Mouse (Mus musculus) midbrain, embryonic 14.5 days (tissue): ENCODE measurements around the gene Gm3618. TPM values are rescaled to one million over a fixed set of nuclear protein-coding genes. Genes with fewer than 3 reads are reported as not detected.
"Not testable (repeated sequence)": the region's sequence is repeated elsewhere in the genome, so short reads cannot be mapped to it uniquely, and the experiment has no call there.

Source experiments
- ATAC-seq: fragments of 200-750 bp; cut with Nextera tagmentation; 2 replicates; pipeline ENCODE4 v1.8.0; 2017; ENCODE audit warnings: moderate number of reproducible peaks, moderate library complexity; ENCODE audit not compliant: low FRiP score, low TSS enrichment
- DNase-seq: peaks from one replicate; pipeline ENCODE4 v3.0.0-alpha.2; 2015
- H3K27ac ChIP-seq: fragments of 300-500 bp; sonication (generic); replicated peaks from 2 replicates; pipeline ENCODE4 v1.5.1; 2014; ENCODE audit warnings: mild to moderate bottlenecking, low read depth, low read length, moderate library complexity
- H3K27me3 ChIP-seq: fragments of 300-500 bp; sonication (generic); 2 replicates; pipeline ENCODE4 v1.6.1; 2014; ENCODE audit warnings: low read length, control low read depth, mixed read lengths; ENCODE audit not compliant: control insufficient read depth, insufficient read depth
- H3K36me3 ChIP-seq: fragments of 300-500 bp; sonication (generic); 2 replicates; pipeline ENCODE4 v1.6.1; 2014; ENCODE audit warnings: low read length, control low read depth; ENCODE audit not compliant: control insufficient read depth, insufficient read depth
- H3K4me1 ChIP-seq: fragments of 300-500 bp; sonication (generic); 2 replicates; pipeline ENCODE4 v1.6.1; 2014; ENCODE audit warnings: mild to moderate bottlenecking, antibody characterized with exemption, low read length, control low read depth; ENCODE audit not compliant: control insufficient read depth, insufficient read depth
- H3K4me2 ChIP-seq: fragments of 300-500 bp; sonication (generic); 2 replicates; pipeline ENCODE4 v1.6.1; 2014; ENCODE audit warnings: mild to moderate bottlenecking, low read length, moderate library complexity
- H3K4me3 ChIP-seq: fragments of 300-500 bp; sonication (generic); replicated peaks from 2 replicates; pipeline ENCODE4 v1.5.1; 2014; ENCODE audit warnings: low read depth, low read length
- H3K9ac ChIP-seq: fragments of 300-500 bp; sonication (generic); replicated peaks from 2 replicates; pipeline ENCODE4 v1.6.1; 2014; ENCODE audit warnings: mild to moderate bottlenecking, low read length, moderate library complexity
- H3K9me3 ChIP-seq: fragments of 300-500 bp; sonication (generic); 2 replicates; pipeline ENCODE4 v1.6.1; 2016; ENCODE audit warnings: low read length, control low read depth, mixed read lengths; ENCODE audit not compliant: control insufficient read depth
- WGBS: fragments of 180-500 bp; shearing (Covaris S2); extraction: QIAGEN DNeasy Blood & Tissue Kit; methylation state at CpG from one replicate; pipeline ENCODE4 v1.1.7; 2014; 5-methylcytosine and 5-hydroxymethylcytosine counted together
- polyA plus RNA-seq: library from polyadenylated mRNA; unstranded; fragments of >200 nt; fragmentation: Nextera tagmentation; extraction: Ambion mirVana; gene quantifications from 2 replicates; pipeline ENCODE4 v1.2.1, GENCODE M21; 2014

The Gm3618 gene
- not detected in 2 replicates for polyA plus RNA-seq

DNA sequence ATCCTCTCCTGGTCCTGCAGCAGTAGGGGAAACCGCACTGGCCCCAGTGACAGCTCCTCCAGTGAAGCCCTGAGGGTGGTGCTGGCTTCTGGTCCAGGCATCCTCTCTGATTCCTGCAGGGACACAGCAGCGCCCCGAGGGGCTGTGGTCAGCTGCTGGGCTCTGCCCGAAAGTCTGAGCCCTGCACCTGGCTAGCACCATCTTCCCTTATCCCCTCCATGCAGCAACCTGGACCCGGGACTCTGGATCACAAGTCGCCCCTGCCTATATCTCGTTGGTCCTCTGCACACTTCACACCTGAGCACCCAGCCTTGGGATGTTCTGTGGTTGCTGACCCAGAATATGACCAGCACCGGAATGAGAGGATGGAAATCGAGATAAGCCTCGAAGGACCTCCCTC lies at the start of gene Gm3618:
Gm3618 (minus strand) TSS at position 101 of the 400 bp plus-strand sequence.
- H3K9me3 ChIP-seq, H3K4me1 ChIP-seq, H3K4me3 ChIP-seq, DNase-seq, H3K36me3 ChIP-seq, H3K27ac ChIP-seq, H3K27me3 ChIP-seq, ATAC-seq, H3K4me2 ChIP-seq, H3K9ac ChIP-seq: not testable (repeated sequence)
- WGBS: no CpG with 5 or more reads among the region's 10 CpGs

DNA sequence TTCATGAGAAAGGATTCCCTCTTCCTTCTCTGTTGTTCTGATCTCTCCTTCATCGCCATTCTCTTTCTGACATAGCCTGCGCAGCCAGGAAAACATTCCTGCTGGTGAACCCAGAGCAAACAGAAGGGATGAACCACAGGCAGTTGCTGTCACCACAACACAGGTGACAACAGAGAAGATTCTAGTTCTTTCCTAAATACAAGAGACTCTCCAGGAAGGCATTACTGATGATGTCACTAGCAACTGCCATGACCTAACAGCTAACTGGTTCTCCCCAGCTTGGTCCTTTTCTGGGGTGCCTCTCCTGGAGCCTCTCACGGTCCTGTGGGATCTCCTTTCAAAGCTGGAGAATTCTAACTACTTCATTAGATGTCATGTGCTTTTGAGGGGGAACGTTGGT lies 46.7 kb upstream of the Gm3618 start, which contains the start of gene Gm16440:
Gm16440 (minus strand) TSS at position 101 of the 400 bp plus-strand sequence.
- not testable (repeated sequence) for H3K9me3 ChIP-seq, H3K27me3 ChIP-seq, H3K4me2 ChIP-seq, H3K4me1 ChIP-seq, H3K4me3 ChIP-seq, DNase-seq, H3K27ac ChIP-seq, ATAC-seq, H3K36me3 ChIP-seq, H3K9ac ChIP-seq
- WGBS: 86% methylated on average over 2 of the region's 4 CpGs

DNA sequence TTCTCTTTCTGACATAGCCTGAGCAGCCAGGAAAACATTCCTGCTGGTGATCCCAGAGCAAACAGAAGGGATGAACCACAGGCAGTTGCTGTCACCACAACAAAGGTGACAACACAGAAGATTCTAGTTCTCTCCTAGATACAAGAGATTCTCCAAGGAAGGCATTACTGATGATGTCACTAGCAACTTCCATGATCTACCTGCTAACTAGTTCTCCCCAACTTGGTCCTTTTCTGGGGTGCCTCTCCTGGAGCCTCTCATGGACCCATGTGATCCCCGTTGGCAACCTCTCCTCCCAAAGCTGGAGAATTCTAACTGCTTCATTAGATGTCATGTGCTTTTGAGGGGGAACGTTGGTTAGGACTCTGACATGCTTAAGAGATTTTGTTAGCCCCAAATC lies 38.7 kb downstream of the Gm3618 start, which contains the start of gene Gm21103:
Gm21103 (minus strand) TSS at position 101 of the 400 bp plus-strand sequence.
- DNase-seq, H3K4me2 ChIP-seq, H3K4me3 ChIP-seq, H3K27me3 ChIP-seq, H3K9me3 ChIP-seq, ATAC-seq, H3K9ac ChIP-seq, H3K4me1 ChIP-seq, H3K36me3 ChIP-seq, H3K27ac ChIP-seq: not testable (repeated sequence)
- 85% methylated on average over 2 of the region's 2 CpGs for WGBS

DNA sequence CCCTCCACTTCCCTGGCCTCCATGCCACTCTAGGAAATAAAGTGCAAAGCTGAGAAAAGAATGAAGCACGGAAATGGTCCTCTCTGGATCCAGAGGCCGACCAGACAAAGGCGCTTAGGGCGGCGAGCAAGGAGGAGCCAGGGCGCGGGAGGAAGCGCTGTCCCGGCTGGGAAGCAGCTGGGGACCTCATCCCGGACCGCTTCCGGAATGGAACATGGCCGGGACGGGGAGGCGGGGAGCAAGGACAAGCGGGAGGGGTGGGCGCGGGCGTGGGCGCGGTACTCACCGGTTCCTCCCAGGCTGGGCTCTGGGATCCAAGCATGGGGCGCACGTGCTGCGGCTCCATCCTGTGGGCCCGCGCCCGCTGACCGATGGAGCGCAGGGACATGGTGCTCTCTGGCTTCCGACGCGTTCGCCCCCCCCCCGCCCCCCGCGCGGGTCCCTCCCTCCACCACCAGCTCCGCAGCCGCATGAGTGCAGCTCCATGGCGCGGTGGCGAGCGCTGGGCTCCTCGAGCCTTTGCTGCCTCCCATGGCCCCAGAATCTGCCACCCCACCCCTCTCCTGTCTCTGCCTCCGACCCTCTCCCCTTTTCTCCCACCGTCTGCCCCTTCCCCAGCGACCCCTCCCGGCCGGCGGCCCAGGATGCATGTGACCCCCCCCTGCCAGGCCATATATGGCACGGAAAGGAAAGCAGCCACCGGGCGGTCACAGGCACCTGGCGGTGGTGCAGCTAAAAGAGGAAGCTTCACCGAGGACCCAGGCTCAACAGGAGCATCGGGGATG lies 56.4 kb downstream of the Gm3618 start, which contains the start of gene Gm3411:
Gm3411 (minus strand) TSS at position 320 of the 785 bp plus-strand sequence.
- H3K9me3 ChIP-seq, ATAC-seq, H3K4me1 ChIP-seq, H3K27ac ChIP-seq, H3K27me3 ChIP-seq, H3K36me3 ChIP-seq: not testable (repeated sequence)
- H3K9ac ChIP-seq: peak within 1 kb of the TSS; percentile 61
- 2% methylated on average over 46 of the region's 57 CpGs for WGBS
- H3K4me3 ChIP-seq: peak within 1 kb of the TSS; percentile 46
- H3K4me2 ChIP-seq: peak within 1 kb of the TSS; percentile 55
- peak; percentile 61 for DNase-seq

Other genes with a start within 250 kb of the Gm3618 start
- 7.0 and 7.1 TPM in 2 replicates for gene Gm8206, start 249.7 kb downstream of the Gm3618 start, polyA plus RNA-seq
- 5.6 and 6.3 TPM in 2 replicates for gene Gm3468, start 235.0 kb downstream of the Gm3618 start, polyA plus RNA-seq
- gene Gm3476, start 217.9 kb downstream of the Gm3618 start, polyA plus RNA-seq: not detected in 2 replicates
- gene Gm21560, start 124.4 kb downstream of the Gm3618 start, polyA plus RNA-seq: not detected in 2 replicates
- 8.0 and 8.8 TPM in 2 replicates for gene Gm3411, start 56.4 kb downstream of the Gm3618 start, polyA plus RNA-seq
- not detected in 2 replicates for gene Gm21103, start 38.8 kb downstream of the Gm3618 start, polyA plus RNA-seq
- gene Gm16440, start 46.6 kb upstream of the Gm3618 start, polyA plus RNA-seq: not detected in 2 replicates
- gene Gm3591, start 68.8 kb upstream of the Gm3618 start, polyA plus RNA-seq: 7.2 and 10.7 TPM in 2 replicates
- gene Gm3594, start 100.9 kb upstream of the Gm3618 start, polyA plus RNA-seq: not detected in 2 replicates
- gene Gm8356, start 193.6 kb upstream of the Gm3618 start, polyA plus RNA-seq: not detected in 2 replicates
- gene Gm3629, start 246.9 kb upstream of the Gm3618 start, polyA plus RNA-seq: 0.97 and 1.4 TPM in 2 replicates